Mouse (Mus musculus) midbrain, embryonic 13.5 days (tissue): ENCODE data around the gene Actl7b. TPM values are rescaled to one million over a fixed set of nuclear protein-coding genes. Genes with fewer than 3 reads are reported as not detected.

Source experiments
- ATAC-seq: fragments of 200-750 bp; cut with Nextera tagmentation; 2 replicates; pipeline ENCODE4 v1.8.0; 2017; ENCODE audit warnings: mild to moderate bottlenecking, moderate TSS enrichment, moderate library complexity
- H3K27ac ChIP-seq: fragments of 300-500 bp; sonication (generic); 2 replicates; pipeline ENCODE4 v1.5.1; 2015; ENCODE audit warnings: inconsistent platforms, mild to moderate bottlenecking, moderate library complexity
- H3K27me3 ChIP-seq: fragments of 300-500 bp; sonication (generic); 2 replicates; pipeline ENCODE4 v1.6.1; 2015; ENCODE audit warnings: mild to moderate bottlenecking, inconsistent platforms
- H3K36me3 ChIP-seq: fragments of 300-500 bp; sonication (generic); 2 replicates; pipeline ENCODE4 v1.6.1; 2015; ENCODE audit warnings: mild to moderate bottlenecking, inconsistent platforms
- H3K4me1 ChIP-seq: fragments of 300-500 bp; sonication (generic); replicated peaks from 2 replicates; pipeline ENCODE4 v1.6.1; 2015; ENCODE audit warnings: inconsistent platforms
- H3K4me2 ChIP-seq: fragments of 300-500 bp; sonication (generic); replicated peaks from 2 replicates; pipeline ENCODE4 v1.6.1; 2015; ENCODE audit warnings: moderate library complexity, mild to moderate bottlenecking, inconsistent platforms
- H3K4me3 ChIP-seq: fragments of 300-500 bp; sonication (generic); replicated peaks from 2 replicates; pipeline ENCODE4 v1.5.1; 2015; ENCODE audit warnings: mild to moderate bottlenecking, inconsistent platforms
- H3K9ac ChIP-seq: fragments of 300-500 bp; sonication (generic); replicated peaks from 2 replicates; pipeline ENCODE4 v1.6.1; 2015; ENCODE audit warnings: mild to moderate bottlenecking, inconsistent platforms
- H3K9me3 ChIP-seq: fragments of 300-500 bp; sonication (generic); 2 replicates; pipeline ENCODE4 v1.6.1; 2016; ENCODE audit warnings: mild to moderate bottlenecking, inconsistent platforms
- WGBS: fragments of 180-500 bp; shearing (Covaris S2); methylation state at CpG from one replicate; pipeline ENCODE4 v1.1.7; 2015; 5-methylcytosine and 5-hydroxymethylcytosine counted together
- polyA plus RNA-seq: library from polyadenylated mRNA; unstranded; fragments of >200 nt; fragmentation: Nextera tagmentation; extraction: Ambion mirVana; gene quantifications from 2 replicates; pipeline ENCODE4 v1.2.1, GENCODE M21; 2015

Gene Actl7b
- not detected in 2 replicates for polyA plus RNA-seq

GRCm38 (mm10) chr4:56741041-56741493, at the start of gene Actl7b:
Gene Actl7b, minus strand, starts transcription at chr4:56741443.
- ATAC-seq = no peak
- peaks cover 26% of the 10 kb centered on the region for H3K36me3 ChIP-seq
- no peak within 1 kb of the TSS for H3K9ac ChIP-seq
- H3K27ac ChIP-seq = no peak within 1 kb of the TSS
- no peaks in the 10 kb centered on the region; the same call in 1 of the 2 replicates for H3K9me3 ChIP-seq
- H3K4me3 ChIP-seq = no peak within 1 kb of the TSS
- 97% methylated on average over 13 of the region's 13 CpGs for WGBS
- H3K4me2 ChIP-seq = no peak within 1 kb of the TSS
- H3K27me3 ChIP-seq = no peaks in the 10 kb centered on the region
- no peaks in the 10 kb centered on the region for H3K4me1 ChIP-seq

GRCm38 (mm10) chr4:56771065-56771464, 29.8 kb upstream of the Actl7b start:
- Histone ChIP-seq H3K27me3 (no peaks in the 10 kb centered on the region), H3K27ac (no peak overlapping the region), H3K36me3 (peaks cover 90% of the 10 kb centered on the region), H3K4me3 (no peak overlapping the region), H3K9ac (no peak overlapping the region), H3K9me3 (no peaks in the 10 kb centered on the region), H3K4me1 (no peaks in the 10 kb centered on the region), H3K4me2 (no peak overlapping the region)
- no peak for ATAC-seq
- WGBS = 84% methylated on average over 1 of the region's 1 CpGs

- peaks cover 93% of the 10 kb centered on the region for H3K36me3 ChIP-seq
- 98% methylated on average over 7 of the region's 7 CpGs for WGBS
- no peak for ATAC-seq
Measured at GRCm38 (mm10) chr4:56768913-56769312, 27.7 kb upstream of the Actl7b start.

GRCm38 (mm10) chr4:56767861-56768284, 26.6 kb upstream of the Actl7b start:
- no peak overlapping the region for H3K27ac ChIP-seq
- H3K27me3 ChIP-seq = no peaks in the 10 kb centered on the region
- peaks cover 89% of the 10 kb centered on the region for H3K36me3 ChIP-seq
- no peaks in the 10 kb centered on the region for H3K9me3 ChIP-seq
- no peak for ATAC-seq
- WGBS = 84% methylated on average over 5 of the region's 5 CpGs
- no peak overlapping the region for H3K9ac ChIP-seq
- no peak overlapping the region for H3K4me3 ChIP-seq
- no peaks in the 10 kb centered on the region for H3K4me1 ChIP-seq
- no peak overlapping the region for H3K4me2 ChIP-seq

More at GRCm38 (mm10) chr4:56768913-56769312, 27.7 kb upstream of the Actl7b start:
- no peaks in the 10 kb centered on the region for H3K4me1 ChIP-seq
- H3K27me3 ChIP-seq = no peaks in the 10 kb centered on the region
- H3K4me3 ChIP-seq = no peak overlapping the region
- no peak overlapping the region for H3K4me2 ChIP-seq
- H3K27ac ChIP-seq = no peak overlapping the region
- no peaks in the 10 kb centered on the region for H3K9me3 ChIP-seq
- H3K9ac ChIP-seq = no peak overlapping the region

- Histone ChIP-seq H3K4me3 (no peak overlapping the region), H3K4me1 (no peaks in the 10 kb centered on the region), H3K27ac (no peak overlapping the region), H3K9ac (no peak overlapping the region), H3K9me3 (no peaks in the 10 kb centered on the region), H3K36me3 (peaks cover 95% of the 10 kb centered on the region), H3K4me2 (no peak overlapping the region), H3K27me3 (no peaks in the 10 kb centered on the region)
- WGBS = 93% methylated on average over 1 of the region's 1 CpGs
- ATAC-seq = no peak
Measured at GRCm38 (mm10) chr4:56757693-56758092, 16.4 kb upstream of the Actl7b start.

- H3K4me3 ChIP-seq = no peak overlapping the region
- H3K9me3 ChIP-seq = no peaks in the 10 kb centered on the region
- no peak overlapping the region for H3K9ac ChIP-seq
- H3K4me2 ChIP-seq = no peak overlapping the region
- no peak overlapping the region for H3K27ac ChIP-seq
- WGBS = 94% methylated on average over 10 of the region's 10 CpGs
- H3K27me3 ChIP-seq = no peaks in the 10 kb centered on the region
- no peak for ATAC-seq
- peaks cover 90% of the 10 kb centered on the region for H3K36me3 ChIP-seq
- no peaks in the 10 kb centered on the region for H3K4me1 ChIP-seq
Measured at GRCm38 (mm10) chr4:56756966-56757600, 15.8 kb upstream of the Actl7b start.

GRCm38 (mm10) chr4:56756021-56756420, 14.8 kb upstream of the Actl7b start:
- ATAC-seq = no peak
- H3K9me3 ChIP-seq = no peaks in the 10 kb centered on the region
- H3K36me3 ChIP-seq = peaks cover 91% of the 10 kb centered on the region
- no peak overlapping the region for H3K27ac ChIP-seq
- H3K9ac ChIP-seq = no peak overlapping the region
- 94% methylated on average over 5 of the region's 5 CpGs for WGBS
- no peak overlapping the region for H3K4me3 ChIP-seq
- no peaks in the 10 kb centered on the region for H3K4me1 ChIP-seq
- H3K4me2 ChIP-seq = no peak overlapping the region
- no peaks in the 10 kb centered on the region for H3K27me3 ChIP-seq

- H3K36me3 ChIP-seq = peaks cover 82% of the 10 kb centered on the region
- no peak overlapping the region for H3K27ac ChIP-seq
- no peaks in the 10 kb centered on the region; the same call in 1 of the 2 replicates for H3K9me3 ChIP-seq
- H3K9ac ChIP-seq = no peak overlapping the region
- H3K4me1 ChIP-seq = no peaks in the 10 kb centered on the region
- no peak overlapping the region for H3K4me2 ChIP-seq
- 97% methylated on average over 9 of the region's 9 CpGs for WGBS
- no peak overlapping the region for H3K4me3 ChIP-seq
- no peak for ATAC-seq
- no peaks in the 10 kb centered on the region for H3K27me3 ChIP-seq
Measured at GRCm38 (mm10) chr4:56747456-56747855, 6.2 kb upstream of the Actl7b start.

- no peak overlapping the region for H3K9ac ChIP-seq
- H3K4me2 ChIP-seq = no peak overlapping the region
- 99% methylated on average over 2 of the region's 2 CpGs for WGBS
- H3K27me3 ChIP-seq = no peaks in the 10 kb centered on the region
- no peaks in the 10 kb centered on the region for H3K4me1 ChIP-seq
- H3K4me3 ChIP-seq = no peak overlapping the region
- H3K9me3 ChIP-seq = no peaks in the 10 kb centered on the region; the same call in 1 of the 2 replicates
- H3K36me3 ChIP-seq = peaks cover 74% of the 10 kb centered on the region
- H3K27ac ChIP-seq = no peak overlapping the region
- no peak for ATAC-seq
Measured at GRCm38 (mm10) chr4:56746345-56746744, 5.1 kb upstream of the Actl7b start.

GRCm38 (mm10) chr4:56743363-56744195, 2.3 kb upstream of the Actl7b start, which contains the start of gene Actl7a:
Gene Actl7a, plus strand, starts transcription at chr4:56743413.
- H3K4me2 ChIP-seq = no peak within 1 kb of the TSS
- H3K27ac ChIP-seq = no peak within 1 kb of the TSS
- no peaks in the 10 kb centered on the region for H3K4me1 ChIP-seq
- H3K9me3 ChIP-seq = no peaks in the 10 kb centered on the region; the same call in 1 of the 2 replicates
- H3K36me3 ChIP-seq = peaks cover 49% of the 10 kb centered on the region
- 98% methylated on average over 21 of the region's 21 CpGs for WGBS
- no peaks in the 10 kb centered on the region for H3K27me3 ChIP-seq
- no peak within 1 kb of the TSS for H3K4me3 ChIP-seq
- no peak within 1 kb of the TSS for H3K9ac ChIP-seq
- no peak for ATAC-seq

GRCm38 (mm10) chr4:56742698-56743097, 1.5 kb upstream of the Actl7b start:
- no peak overlapping the region for H3K27ac ChIP-seq
- 95% methylated on average over 4 of the region's 4 CpGs for whole genome bisulfite sequencing
- no peak overlapping the region for H3K4me2 ChIP-seq
- no peak overlapping the region for H3K9ac ChIP-seq
- H3K4me1 ChIP-seq = no peaks in the 10 kb centered on the region
- H3K27me3 ChIP-seq = no peaks in the 10 kb centered on the region
- H3K36me3 ChIP-seq = peaks cover 42% of the 10 kb centered on the region
- H3K4me3 ChIP-seq = no peak overlapping the region
- no peaks in the 10 kb centered on the region; the same call in 1 of the 2 replicates for H3K9me3 ChIP-seq
- ATAC-seq = no peak

- Histone ChIP-seq H3K9me3 (no peaks in the 10 kb centered on the region; the same call in 1 of the 2 replicates), H3K9ac (no peak overlapping the region), H3K4me2 (no peak overlapping the region), H3K27ac (no peak overlapping the region), H3K4me3 (no peak overlapping the region), H3K36me3 (peaks cover 24% of the 10 kb centered on the region), H3K4me1 (no peaks in the 10 kb centered on the region), H3K27me3 (no peaks in the 10 kb centered on the region)
- WGBS = 97% methylated on average over 20 of the region's 20 CpGs
- ATAC-seq = no peak
Measured at GRCm38 (mm10) chr4:56740611-56741010, 632 bp downstream of the Actl7b start.
